Mouse (Mus musculus): ENCODE measurements around the gene 1700018G05Rik.
"Not testable (repeated sequence)": the region's sequence is repeated elsewhere in the genome, so short reads cannot be mapped to it uniquely, and the experiment has no call there.

1700018G05Rik gene

DNA sequence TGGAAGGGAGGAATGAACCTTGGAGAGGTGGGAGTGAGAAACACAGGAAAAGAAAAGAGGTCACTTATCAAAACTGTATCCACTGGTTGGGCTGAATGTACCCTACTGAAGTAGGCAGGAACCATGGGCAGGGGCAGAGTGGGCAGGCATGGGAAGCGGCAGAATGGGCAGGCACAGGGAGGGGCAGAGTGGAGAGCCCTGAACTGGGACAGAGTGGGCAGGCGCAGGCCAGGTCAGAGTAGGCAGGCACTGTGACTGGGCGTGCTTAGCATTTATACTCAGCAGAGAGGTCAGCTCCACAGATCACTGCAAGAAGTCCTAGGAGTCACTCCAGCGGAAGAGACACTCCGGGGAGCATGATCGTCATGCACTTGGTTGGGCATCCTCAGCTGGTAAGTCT, at the start of gene 1700018G05Rik:
Gene 1700018G05Rik (plus strand): TSS at position 301 of the 400 bp plus-strand sequence.
- not testable (repeated sequence) for DNase-seq (ENCODE audit: low read depth)

DNA sequence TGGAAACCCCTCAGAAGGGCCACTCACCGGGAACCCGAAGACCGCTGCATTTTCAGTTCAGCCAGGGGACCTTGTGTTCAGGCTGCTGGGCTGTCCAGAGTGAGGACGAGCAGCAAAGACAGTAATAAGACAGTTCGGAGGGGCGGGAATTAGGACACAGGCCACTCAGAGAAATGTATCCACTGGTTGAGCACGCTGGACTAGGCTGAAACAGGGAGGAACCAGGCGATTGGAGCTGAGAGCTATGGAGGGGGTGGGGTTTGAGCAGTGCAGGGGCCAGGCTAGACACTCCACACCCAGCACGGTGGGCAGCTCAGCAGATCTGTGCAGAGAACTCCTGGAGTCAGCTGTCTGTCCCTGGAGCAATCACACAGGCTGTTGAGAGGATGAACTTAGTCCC, 19.6 kb upstream of the 1700018G05Rik start, which contains the start of the genes Dmrtc1a and 1700011M02Rik:
Gene Dmrtc1a (minus strand): TSS at position 101 of the 400 bp plus-strand sequence.
Gene 1700011M02Rik (plus strand): TSS at position 319 of the 400 bp plus-strand sequence.
- not testable (repeated sequence) for DNase-seq (ENCODE audit: low read depth)

DNA sequence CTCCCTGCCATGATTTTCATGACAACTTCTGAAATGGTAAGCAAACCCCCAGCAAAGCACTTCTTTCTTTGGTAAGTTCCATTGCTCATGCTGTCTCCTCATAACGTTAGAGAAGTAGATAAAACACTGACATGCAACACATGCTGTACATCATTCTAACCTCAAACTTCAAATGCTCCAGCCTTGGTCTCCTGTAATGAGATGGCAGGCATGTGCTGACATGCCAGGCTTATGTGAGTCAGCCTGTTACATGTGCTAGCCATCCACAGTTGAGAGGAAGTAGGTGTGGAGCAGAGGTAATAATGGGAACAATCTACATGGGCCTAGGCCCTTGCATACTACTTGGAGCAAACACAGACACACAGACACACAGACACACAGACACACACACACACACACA, 13.3 kb upstream of the 1700018G05Rik start:
- not testable (repeated sequence) for DNase-seq (ENCODE audit: low read depth)

DNA sequence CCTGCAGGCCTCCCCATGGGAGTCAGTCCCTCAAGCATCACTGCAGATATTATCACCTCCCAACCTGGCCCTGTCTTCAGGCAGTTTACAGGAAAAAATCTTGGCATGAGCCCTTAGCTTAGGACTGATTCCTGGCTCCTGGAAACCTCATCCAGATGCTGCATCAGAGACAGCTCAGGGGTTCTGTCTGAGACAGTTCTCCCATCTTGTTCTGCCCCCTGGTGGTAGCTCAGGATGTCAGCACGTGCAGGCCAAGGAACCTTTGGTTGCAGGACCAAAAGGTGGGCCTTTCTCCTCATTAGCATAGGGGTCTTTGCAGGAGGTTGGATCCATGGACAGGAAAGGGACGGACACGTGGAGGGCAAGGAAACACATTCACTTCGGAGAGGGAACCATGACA, 1.5 kb upstream of the 1700018G05Rik start:
- DNase-seq (ENCODE audit: low read depth) = peak; percentile 3

DNA sequence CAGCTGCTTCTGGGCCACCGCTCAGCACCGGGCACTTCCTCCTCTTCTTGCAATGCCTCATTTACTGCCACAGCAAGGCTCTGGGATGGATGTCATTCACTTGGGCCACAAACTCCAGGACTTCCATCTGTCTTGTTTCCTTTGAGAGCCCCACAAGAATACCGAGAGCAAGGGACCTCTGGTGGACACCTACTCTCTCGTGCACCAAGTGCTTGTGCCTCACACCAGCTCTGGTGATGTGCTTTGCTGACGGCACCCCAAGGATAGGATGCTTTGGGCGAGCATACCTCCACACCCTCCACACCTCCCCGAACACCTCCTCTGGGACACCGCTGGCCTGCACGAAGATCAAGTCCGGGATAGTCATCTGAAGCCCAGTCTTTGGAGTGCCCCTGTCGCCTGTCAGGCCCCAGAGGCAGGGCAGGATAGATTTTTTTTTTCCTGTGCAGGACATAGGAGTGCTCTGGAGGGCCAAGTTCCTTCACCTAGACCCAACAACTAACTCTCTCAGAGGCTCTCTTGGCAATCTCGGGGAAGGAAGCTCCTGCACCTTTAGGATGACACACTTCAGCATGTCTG, 4.9 kb downstream of the 1700018G05Rik start:
- DNase-seq (ENCODE audit: low read depth) = no peak

DNA sequence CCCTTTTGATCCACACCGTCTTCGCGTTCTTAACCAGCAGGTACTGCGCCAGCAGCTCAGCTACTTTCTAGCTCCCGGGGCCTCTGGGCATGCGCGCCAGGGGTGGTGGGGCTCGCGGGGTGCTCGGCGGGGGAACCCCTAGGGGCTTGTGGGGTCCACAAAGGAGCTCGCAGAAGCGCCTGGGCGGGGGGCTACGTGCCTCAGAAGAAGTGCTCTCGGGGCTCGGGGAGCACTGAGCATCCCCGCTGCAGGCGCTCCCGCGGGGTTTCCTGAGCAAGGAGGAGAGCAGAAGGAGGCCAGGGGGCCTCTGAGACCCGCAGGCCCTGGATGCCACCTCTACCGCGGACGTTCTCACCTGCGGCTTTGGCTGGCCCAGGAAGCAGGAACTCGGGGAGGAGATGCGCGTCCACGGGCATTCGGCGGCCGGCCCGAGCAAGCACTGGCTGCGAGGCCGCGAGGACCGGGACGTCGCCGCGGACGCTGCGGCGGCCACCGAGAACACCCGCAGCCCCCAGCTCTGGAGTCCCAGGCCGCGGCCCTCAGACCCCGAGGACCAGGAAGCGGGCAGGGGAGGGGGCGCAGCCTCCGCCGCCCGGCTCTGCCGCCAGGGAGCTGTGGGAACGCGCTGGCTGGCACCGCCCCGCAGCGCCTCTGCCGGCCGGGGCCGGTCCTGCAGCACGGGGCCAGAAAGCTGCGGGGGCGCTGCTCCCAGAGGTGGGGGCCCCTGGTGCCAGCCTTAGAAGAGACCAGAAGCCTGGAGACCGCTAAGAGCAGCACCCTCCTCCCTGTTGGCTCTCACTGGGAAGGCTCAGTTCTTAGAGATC, 5.6 kb downstream of the 1700018G05Rik start:
- DNase-seq (ENCODE audit: low read depth) = no peak

DNA sequence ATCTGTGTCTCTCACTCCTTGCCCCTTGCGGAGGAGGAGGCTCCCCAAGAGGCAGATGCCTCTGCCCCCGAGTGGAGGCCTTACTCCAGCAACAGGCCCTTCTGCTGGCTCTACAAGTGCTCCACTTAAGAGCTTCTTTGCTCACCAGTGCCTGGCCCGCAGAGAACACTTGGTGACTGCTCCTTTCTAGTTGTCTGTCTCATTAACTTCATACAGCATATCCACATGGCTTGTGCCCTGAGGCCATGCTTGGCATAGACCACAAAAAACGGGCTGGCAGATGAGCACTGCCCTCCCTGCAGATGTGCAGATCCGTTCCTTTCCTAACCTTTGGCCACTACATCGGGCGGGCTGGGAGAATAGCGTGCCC, 6.2 kb downstream of the 1700018G05Rik start:
- no peak for DNase-seq (ENCODE audit: low read depth)

DNA sequence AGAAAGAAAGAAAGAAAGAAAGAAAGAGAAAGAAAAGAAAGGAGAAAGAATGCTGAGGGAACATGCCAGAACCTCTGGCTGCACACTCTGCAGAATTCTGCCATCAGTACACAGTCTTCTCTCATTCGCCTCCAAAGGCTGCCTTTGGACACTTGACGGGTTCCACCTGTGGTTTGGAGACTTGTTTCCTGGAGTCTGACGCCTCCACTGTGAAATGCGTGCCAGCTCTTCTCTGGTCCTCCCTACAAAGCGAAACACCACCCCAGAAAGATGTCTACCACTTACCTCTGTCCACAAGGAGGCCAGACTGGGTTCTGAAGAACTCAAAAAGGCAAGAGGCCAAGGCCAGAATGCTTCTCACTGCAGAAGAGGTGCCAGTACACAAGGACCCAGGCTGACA, 8.6 kb downstream of the 1700018G05Rik start:
- DNase-seq (ENCODE audit: low read depth) = no peak

DNA sequence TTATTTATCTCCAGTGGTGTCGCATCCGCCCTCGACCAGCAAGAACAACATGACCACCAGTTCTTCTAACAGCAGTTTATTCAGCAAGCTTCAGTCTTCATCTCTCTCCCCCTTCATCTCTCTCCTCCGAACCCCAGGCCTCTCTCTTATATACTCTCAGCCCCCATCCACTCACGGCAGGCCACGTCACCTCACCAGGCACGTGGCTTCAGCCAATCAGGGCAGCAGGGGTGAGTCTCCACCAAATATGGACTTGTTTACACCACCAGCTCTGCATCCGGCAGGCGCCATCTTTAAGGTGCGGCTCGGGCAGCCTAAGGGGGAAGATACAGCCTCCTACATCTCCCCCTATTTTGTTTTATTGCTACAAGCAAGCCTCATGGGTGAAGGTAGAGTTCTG, 22.0 kb downstream of the 1700018G05Rik start:
- DNase-seq (ENCODE audit: low read depth) = not testable (repeated sequence)

DNA sequence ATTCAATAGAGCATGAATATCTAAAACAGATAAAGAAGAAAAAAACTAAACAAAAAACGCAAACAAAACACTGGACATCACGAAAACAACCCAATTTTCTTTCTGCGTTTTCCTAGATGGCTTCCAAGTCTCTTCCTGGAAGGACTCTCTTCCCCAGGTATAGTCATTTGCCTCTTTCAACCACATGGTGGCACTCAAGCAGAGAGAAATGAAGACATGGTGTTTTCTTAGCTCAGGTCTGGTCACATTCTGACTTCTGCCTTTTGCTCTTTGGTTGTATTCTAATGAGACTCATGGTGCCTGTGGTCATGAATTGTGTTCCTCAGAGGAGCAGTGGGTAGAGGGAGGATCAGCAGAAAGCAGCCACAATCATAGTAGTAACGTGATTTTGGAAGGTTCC, 30.7 kb downstream of the 1700018G05Rik start:
- peak; percentile 26 for DNase-seq (ENCODE audit: low read depth)

DNA sequence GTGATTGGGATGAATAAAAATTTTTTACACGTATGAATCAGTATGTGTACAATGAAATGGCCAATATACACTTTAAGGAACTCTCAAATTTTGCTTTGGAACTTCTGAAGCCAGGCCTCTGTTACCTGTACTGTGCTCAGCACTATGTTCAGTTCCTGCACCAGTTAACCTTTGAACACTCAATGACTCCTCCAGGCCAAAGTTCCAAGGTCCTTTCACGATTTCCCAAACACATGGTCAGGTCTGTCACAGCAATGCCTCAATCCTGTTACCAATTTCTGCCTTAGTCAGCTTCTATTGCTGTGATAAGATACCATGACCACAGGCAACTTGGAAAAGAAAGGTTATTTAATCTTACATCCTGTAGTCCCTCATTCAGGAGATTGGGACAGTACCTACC, 32.4 kb downstream of the 1700018G05Rik start:
- DNase-seq (ENCODE audit: low read depth) = no peak
